Mouse (Mus musculus): ENCODE results near the gene Palmd.

Palmd gene

DNA sequence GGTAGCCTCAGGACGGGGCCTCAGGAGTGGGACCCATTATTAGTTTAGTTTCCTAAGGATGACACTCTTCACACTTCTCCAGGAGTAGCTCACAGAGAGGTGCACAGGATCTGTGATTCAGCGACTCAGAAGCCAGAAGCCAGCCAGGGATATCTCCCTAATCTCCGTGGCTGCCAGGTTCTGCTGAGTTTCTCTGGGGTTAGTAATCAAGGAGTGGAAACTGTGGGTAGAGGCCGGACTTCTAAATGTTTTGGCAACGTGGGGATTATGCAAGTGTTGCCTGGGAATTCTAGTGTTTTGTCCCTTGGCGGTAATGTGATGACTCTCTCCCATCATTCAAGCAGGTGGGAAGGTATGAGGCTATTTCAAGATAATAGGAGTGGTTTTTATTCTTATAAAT lies 13.7 kb downstream of the Palmd start:
- DNase-seq = no peak

DNA sequence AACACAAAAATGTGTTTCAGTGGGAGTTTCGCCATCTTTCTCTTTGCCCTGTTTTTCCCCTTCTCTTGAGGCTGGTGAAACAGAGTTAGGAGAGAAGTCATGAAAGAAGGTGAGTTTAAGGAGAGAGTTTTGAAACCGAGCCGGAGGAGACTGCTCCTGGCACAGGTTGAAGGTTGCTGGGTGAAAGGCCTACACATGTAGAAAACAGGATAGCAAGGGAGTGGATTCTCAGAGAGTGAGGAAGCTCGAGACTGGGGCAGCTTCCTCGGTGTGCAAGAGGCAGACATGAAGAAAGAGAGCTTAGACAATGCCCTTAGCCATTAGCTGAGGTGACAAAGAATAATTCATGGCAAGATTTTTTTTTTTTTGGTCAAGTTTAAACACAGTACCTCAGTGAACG lies 15.4 kb downstream of the Palmd start:
- DNase-seq = no peak

DNA sequence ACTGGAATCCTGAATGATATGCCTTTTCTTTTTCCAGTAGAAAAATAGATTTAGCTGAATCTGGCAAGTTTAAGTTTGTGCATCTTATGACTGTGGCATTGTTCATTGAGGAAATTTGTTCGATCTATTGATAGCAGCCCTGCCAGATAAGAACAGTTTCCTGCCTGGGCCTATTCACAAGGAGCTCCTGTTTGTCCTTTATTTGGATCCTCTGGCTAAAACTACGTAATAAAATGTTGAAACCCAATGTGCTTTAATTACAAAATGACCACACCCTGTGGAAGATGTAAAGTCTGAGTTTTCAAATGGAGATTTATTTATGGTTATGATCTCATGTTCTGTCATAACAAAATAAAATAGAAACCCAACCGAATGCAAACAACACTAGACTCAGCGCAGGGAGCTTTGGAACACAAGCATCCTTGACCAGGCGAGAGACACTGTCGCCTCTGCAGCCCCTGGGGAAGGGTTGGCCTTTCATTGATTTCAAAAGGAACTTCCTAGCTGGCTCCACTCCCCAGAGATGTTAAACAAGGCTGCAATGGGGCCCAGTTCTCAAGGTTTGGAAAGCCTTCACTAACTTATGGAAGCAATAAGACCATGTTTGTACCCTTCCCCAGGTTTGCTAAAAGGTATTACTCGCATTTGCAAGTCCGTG lies 16.4 kb downstream of the Palmd start:
- DNase-seq = no peak

DNA sequence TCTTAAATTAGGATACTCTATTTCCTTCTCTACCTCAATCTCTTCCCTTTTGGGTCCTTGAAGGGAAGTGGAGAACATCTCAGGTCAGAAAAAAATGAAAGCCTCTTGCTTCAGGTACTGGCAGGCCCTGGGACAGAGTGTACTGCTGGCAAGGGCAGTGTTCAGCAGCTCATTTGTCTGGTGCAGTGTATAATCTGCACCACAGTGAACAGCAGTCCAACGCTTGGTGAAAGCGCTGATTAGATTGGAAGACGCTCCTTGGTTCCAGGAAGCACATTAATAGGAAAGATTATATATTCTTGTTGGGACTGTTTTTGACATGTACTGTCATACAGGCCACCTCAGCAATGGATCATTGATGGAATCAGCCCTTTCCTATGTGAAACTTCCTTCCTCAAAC lies 17.3 kb downstream of the Palmd start:
- DNase-seq = no peak

DNA sequence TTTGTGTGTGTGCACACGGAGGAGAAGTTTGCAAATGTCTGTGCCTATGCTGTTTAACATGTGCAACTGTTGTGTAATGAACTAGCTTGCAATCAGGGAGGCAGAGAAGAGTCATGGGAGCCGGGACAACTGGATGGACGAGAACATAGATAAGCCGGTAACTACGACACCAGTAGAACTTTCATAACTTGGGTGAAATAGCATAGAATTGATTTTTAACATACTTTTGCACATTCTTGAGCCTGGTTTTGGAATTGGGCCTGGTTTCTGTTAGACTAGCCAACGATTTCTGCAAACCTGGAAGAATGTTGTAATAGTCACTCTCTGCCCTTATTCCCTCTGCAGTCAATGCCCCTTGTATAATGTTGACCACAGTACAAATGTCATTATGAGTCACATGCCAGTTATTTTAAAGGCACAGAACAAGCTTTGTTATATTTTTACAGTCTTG lies 18.1 kb downstream of the Palmd start:
- DNase-seq = no peak

DNA sequence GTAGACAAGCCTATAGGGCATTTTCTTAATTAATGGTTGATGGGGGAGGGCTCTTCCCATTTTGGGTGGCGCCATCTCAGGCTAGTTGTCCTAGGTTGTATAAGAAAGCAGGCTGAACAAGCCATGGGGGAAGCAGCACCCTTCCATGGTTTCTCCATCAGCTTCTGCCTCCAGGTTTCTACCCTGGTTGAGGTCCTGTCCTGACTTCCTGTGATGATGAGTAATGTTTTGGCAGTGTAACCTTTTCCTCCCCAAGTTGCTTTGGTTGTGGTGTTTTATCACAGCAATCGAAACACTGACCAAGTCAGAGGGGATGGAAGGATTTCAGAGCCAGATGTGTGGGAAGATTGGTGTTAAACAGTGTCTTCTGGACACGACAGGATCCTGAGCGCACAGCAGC lies 22.3 kb downstream of the Palmd start:
- no peak for DNase-seq

DNA sequence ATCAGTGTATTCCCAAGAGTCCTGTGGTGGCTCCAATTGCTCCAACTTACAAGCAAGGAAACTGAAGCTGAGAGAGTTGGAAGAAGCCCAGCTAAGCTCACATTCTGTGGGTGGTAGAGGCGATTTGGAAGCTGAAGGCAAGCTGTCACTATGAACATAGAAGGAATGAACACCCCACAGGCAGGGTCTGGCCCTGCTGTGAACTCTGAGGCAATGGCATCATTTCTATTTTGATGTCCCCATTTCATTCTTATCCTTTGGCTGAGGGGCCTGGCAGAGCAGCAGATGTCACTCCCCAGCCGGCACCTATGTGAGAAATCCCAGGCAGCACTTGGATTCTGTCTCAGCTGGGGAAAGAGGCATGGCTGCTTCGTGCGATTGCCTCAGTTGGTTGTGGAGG lies 25.4 kb downstream of the Palmd start:
- DNase-seq = no peak

DNA sequence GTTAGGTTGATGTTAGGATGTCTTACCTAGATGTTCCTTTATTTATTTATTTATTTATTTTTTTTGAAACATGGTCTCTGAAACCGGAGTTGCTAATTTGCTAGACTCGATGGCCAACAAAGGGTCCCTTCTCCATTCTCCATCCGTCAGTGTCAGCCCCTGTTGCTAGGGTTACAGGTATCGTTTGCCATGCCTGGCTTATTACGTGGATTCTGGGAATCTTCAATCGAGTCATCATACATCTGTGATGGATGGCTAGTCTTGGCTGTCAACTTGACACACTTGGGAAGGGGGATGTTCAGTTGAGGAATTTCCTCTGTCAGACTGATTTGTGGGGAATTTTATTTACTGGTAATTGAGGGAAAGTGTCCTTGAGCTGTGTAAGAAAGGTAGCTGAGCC lies 26.0 kb downstream of the Palmd start:
- no peak for DNase-seq

DNA sequence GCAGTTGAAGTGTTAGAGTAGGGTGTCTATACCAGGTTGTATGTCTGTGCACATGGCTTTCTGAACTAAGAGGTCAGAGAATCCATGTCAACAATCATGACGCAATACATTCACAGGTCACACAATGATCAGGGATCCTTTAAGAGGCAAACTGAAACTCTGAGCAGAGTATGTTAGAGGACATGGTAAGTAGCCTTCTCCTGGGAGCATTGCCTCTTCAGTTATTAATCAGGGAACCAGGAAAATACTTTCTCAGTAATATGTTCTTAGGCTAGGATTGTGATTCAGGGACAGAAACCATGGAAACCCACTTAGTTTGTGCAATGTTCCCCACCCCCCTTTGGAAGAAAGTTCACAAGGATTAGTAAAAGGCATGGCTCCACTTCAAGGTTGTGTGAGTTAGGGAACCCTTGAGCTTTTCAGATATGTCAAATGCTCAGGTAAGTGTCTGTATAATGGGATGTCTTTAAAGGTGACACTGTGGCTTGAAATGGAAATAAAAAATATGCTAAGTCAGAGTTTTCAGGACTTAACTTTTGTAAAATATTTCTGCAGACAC lies 27.1 kb downstream of the Palmd start:
- no peak for DNase-seq

DNA sequence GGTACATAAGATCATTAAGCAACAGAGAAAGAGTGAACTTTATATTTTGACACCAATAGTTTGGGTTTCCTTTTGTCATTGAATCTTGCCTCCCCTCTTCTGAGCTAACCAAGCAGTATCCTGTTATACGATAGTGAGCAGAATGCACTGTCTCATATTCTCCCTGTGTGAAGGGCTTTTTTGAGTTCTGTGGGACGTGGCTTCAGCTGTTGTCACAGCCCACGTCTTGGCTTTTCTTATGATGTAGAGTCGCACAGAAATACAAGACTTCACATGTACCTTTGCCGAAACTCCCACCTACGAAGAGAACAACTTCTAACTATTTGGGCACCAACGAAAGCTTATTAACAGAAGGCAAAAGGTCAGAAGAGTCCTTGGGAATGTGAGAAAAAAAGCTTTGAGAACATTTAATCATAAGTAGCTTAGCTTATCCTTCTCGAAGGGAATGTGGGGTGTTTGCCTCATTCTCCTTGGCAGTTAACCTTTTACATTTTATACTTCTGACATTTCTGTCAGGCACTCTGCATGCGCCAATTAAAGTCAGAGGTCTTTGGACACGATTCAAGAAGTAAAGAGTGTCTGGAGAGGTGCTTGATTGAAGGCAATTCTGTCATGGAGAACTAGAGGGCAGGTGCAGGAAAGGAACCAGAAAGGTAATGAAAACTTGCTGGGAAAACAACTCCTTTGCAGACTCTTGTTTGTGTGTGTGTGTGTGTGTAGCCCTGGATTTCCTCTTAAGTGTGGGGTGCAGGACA lies 27.8 kb downstream of the Palmd start:
- no peak for DNase-seq

DNA sequence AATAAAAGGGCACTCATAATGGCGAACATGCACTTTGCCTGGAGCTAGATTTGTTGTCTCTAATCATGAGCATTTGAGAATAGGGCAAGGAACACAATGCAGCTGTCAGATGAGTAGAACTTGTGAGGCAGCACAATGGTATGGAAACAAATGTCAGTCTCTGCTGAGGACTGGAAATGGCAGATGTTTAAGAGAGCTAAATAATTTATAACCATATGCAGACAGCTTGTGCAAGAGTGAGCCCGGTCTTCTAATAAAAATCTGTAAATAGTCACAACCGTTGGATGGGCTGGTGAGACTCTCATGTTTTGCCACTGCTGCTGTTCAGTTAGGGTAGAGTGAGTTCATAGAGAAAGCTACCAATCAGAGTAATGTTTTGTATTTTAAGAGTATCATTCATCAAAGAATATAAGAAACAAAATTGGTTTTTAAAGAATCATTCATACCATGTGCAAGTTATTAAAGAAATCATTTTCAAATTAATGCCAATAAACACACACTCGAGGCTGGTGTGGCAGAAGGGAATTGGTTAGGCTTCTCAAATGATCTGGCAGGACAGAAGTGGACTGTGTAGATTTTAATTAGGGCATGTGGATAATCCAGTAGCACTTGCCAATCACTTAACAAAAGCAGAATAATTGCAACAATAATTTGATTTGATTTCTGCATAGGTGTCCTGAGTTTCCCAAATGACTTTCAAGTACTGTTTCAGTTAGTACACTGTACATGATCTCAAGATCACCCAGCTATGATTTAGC lies 31.7 kb downstream of the Palmd start:
- no peak for DNase-seq

DNA sequence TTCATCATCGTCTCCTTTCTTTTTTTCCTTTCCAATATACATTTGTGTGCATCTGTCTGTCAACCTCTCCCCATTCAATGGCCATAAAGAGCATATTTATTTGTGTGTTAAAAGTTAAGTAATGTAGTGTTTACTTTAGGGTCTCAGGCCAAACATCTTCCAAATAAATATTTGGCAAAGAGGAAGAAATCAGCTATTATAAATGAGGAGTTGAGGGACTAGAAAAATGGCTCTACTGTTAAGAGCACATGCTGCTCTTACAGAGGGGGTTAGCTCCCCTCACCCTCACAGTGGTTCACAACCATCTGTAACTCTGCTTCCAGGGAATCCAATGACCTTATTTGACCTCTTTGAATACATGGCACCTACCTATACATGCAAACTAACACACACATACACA lies 35.6 kb downstream of the Palmd start:
- DNase-seq = no peak

DNA sequence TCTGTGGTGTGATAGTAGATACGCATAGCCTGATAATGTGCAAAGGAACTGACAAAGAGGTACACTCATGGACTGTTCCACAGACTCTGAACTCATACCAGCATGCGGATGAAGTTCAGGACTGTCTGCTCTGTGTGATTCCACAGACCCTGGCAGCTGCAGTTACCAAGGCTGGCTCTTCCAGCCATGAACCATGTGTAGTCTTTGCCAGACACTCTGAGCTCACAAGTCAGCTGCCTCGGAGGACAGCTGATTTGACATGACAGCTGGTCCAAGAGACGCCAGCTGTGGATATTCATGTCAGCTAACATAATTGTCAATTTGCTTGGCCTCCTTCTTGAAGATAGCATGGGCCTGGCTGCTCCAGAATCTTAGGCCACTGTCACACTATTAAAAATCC lies 39.8 kb downstream of the Palmd start:
- DNase-seq = no peak

DNA sequence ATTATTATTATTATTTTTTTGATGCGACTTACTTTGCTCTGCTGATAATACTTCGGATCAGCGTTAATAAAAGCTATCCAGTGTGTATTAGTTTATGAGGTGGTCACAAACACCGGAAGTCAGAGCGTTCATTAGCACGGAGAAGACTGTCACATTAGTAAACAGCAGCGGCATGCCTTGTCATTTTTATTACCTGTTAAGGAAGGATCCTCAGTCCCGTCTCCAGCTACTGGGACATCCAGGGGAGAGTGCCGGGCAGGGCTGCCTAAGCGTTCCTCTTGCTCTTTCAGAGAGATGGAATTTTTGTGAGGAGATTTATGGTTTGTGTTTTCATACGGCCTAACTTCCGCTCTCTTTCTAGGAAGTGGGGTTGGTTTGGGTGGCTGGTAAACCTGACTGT lies 45.7 kb downstream of the Palmd start:
- no peak for DNase-seq

DNA sequence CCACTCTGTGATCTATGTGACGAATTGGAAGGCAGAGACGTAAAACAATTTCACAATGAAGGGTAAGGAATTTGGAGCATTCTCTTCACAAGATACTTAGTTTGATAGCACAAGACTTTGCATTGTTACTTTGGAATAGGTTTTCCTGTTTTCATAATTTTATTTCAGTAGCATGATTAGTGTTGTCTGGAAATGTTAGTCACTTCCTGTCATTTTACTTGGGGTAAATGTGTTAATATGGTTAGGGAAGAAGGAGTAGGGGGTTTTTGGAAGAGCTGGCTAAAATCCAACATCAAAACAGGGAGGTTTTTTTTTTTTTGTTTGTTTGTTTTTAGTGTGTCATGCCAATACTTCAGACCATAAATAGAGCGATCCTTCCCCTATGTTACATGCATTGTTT lies 47.3 kb downstream of the Palmd start:
- no peak for DNase-seq

DNA sequence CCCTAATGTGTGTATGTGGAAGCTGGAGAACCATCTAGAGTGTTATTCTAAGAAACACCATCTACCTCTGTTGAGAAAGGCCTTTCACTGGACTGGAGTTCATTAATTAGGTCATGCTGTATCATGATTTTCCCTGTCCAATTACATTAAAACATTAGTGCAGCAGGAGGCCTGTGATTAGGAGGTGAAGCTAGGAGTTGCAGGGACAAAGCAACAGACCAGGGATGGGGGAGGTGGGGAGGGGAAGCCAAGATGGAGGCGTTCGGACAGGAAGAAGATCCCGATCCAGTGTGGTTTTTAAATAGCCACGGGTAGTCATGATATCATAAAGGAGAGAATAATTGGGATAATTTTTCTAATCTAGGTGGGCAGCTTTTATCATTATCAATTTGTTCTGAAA lies 51.8 kb downstream of the Palmd start:
- DNase-seq = no peak

DNA sequence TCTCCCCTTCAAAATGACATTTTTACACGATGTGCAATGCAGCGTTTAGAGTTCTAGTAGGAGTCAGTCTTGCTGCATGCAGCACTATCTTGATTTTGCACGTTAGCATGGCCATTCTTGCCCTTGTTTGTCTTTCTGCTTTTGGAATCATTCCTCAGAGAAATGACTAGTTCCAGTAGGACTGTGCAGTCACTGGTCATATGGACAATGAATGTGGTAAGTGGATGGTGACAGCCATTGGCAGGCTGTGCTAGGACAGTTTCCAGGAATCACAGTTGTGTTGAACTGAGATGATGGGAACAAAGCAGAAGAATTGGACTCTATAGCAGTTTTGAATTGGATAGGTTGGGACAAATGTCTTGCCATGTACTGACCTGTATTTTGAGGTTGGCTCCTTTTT lies 53.9 kb downstream of the Palmd start:
- no peak for DNase-seq

DNA sequence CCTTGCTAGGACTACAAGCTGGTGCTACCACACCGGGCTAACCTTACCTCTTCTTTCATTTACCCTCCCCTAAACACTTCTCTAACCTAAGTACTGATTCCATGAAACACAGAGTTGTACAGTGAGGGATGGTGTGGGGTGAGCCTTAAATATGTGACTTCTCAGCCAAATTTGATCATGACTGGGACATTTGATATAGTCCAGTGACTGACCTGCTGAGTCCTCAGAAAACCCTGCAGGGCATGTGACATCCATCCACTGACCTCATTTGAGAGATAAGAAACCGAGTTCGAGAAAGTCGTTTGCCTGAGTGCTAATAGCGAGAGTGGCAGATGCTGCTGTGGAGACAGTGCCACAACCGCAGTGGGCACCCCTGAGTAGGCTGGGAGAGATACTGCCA lies 54.4 kb downstream of the Palmd start:
- DNase-seq = no peak

DNA sequence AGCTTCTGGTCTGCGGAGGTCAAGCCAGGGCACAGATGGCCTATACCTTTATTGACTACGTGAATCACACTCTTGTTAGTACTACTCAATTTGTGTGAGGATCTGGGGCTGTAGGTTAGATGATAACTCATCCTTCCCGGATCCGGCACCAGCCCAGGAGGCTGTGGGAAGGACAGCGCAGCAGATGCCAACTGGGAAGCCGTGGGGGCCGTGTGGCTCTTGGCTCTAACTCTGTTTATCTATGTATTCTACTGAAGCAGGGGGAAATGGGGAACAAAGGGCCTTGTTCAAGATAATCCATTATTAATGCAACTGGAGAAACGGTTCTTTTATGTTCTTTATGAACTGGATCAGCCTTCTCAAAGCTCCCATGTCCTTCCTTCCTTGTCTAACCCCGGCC lies 62.2 kb downstream of the Palmd start:
- DNase-seq = no peak

DNA sequence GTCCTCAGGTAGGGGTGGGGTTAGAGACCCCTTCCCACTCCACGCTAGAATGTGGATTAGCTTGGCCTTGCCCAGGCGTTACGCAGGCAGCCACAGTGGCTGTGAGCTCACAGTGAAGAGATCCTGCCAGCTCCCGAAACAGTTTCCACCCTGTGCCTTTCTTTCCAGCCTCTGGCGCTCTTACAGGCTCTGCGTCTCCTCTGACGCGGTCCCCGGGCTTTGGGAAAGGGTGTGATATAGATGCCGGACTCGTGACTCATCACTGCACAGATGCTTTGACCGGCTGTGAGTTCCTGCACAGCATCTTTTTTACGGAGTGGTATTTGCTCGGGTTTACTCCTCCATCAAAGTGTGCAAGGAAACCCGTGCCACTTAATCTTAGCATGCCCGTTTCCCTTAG lies 62.9 kb downstream of the Palmd start:
- DNase-seq = no peak

DNA sequence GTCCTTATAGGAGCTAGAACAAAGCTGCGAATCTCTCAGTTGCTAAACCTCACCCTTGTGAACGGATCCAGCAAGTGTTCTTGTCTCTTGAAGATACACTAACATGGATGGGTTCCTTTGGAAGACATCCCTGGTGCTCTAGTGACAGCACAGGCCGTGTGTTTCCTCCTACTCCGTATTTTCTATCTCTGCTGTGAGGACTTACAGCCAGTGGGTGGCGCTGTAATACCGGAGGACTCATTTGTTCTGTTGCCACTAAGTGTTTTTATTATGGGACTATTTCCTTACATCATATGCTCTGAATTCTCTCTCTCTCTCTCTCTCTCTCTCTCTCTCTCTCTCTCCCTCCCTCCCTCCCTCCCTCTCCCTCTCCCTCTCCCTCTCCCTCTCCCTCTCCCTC lies 64.6 kb downstream of the Palmd start:
- peak; percentile 46 for DNase-seq

DNA sequence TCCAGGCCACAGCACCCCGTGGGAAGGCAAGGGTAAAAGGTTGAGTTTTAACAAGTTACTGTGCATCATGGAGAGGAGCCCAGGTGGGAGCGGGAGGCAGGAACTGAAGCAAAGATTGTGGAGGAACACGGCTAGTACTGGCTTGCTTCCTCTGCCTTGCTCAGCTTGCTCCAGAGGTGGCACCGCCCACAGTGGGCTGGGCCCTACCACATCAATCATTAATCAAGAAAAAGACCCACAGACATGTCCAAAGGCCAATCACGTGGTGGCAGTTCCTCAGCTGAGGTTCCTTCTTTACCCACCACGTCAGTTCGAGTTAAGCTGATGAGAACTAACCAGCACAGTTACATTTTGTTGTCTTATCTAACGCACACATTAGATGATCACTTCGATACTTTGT lies 75.9 kb downstream of the Palmd start:
- DNase-seq = peak; percentile 43

DNA sequence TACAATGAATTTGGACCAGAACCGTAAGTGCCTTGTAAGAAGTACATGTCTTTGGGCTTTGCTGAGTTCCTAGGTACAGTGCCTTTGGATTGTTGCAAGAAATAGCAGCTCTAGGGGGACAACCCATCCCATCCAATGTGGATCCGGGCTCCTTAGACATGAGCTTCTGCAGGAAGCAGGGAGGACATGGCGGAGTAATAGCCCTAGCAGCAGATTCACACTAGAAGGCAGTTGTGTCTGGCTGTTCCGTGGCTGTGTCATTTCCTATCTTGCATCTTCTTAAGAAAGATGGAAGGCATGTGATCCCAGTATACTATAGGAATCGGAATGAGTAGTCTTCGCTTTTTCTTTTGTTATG lies 76.6 kb downstream of the Palmd start:
- DNase-seq = no peak
